Mouse (Mus musculus) megakaryocyte, embryonic 14.5 days (primary cell): ENCODE results near the gene Crygc.

Experiments
- FLI1 ChIP-seq: IDR thresholded peaks from 2 replicates; pipeline ENCODE4 v1.6.1; 2012; ENCODE audit warnings: low read length, inconsistent platforms, mixed read lengths
- GATA1 ChIP-seq: IDR thresholded peaks from 3 replicates; pipeline ENCODE4 v1.6.1; 2012; ENCODE audit warnings: mixed read lengths, low read length, inconsistent platforms, borderline replicate concordance

GRCm38 (mm10) chr1:65035513-65035912, 38.0 kb downstream of the Crygc start:
- TF ChIP-seq GATA1 = no peak
- TF ChIP-seq FLI1 = no peak
